Mouse (Mus musculus) ovary, postnatal 36 days (tissue): Measurements from ENCODE around the gene Emc6.

Experiments
- DNase-seq: peaks from one replicate; pipeline ENCODE4 v3.0.0; 2022; ENCODE audit warnings: low spot score, mixed read lengths

The Emc6 gene

GRCm38 (mm10) chr11:73175612-73176011 lies 1.2 kb downstream of the Emc6 start:
- no peak for DNase-seq

GRCm38 (mm10) chr11:73172186-73172585 lies 4.7 kb downstream of the Emc6 start:
- no peak for DNase-seq

- peak; percentile 29 for DNase-seq
These were observed 7.6 kb downstream of the Emc6 start for GRCm38 (mm10) chr11:73169231-73169630.

- DNase-seq: no peak
These were observed 8.3 kb downstream of the Emc6 start for GRCm38 (mm10) chr11:73168576-73168975.

- no peak for DNase-seq
These were observed 8.8 kb downstream of the Emc6 start for GRCm38 (mm10) chr11:73168071-73168470.

- no peak for DNase-seq
These were observed 14.6 kb downstream of the Emc6 start for GRCm38 (mm10) chr11:73162284-73162683.

GRCm38 (mm10) chr11:73161616-73162015 lies 15.2 kb downstream of the Emc6 start:
- no peak for DNase-seq

- DNase-seq: no peak
These were observed 16.0 kb downstream of the Emc6 start for GRCm38 (mm10) chr11:73160811-73161200.

GRCm38 (mm10) chr11:73159957-73160810 lies 16.7 kb downstream of the Emc6 start, which contains the start of gene P2rx5:
TSS of gene P2rx5 (plus strand) at chr11:73160421.
- DNase-seq: peak; percentile 41

GRCm38 (mm10) chr11:73155071-73155470 lies 21.8 kb downstream of the Emc6 start:
- no peak for DNase-seq

- DNase-seq: no peak
These were observed 28.6 kb downstream of the Emc6 start for GRCm38 (mm10) chr11:73148209-73148608.

GRCm38 (mm10) chr11:73146975-73147365 lies 29.9 kb downstream of the Emc6 start:
- DNase-seq: no peak

- DNase-seq: no peak
These were observed 30.5 kb downstream of the Emc6 start for GRCm38 (mm10) chr11:73146026-73146974.

GRCm38 (mm10) chr11:73144261-73144681 lies 32.6 kb downstream of the Emc6 start:
- no peak for DNase-seq

- DNase-seq: peak; percentile 90
These were observed 39.0 kb downstream of the Emc6 start, which contains the start of gene Haspin for GRCm38 (mm10) chr11:73137591-73138501. TSS of gene Haspin (minus strand) at chr11:73138294.

- no peak for DNase-seq
These were observed 39.7 kb downstream of the Emc6 start for GRCm38 (mm10) chr11:73137116-73137515.

GRCm38 (mm10) chr11:73136587-73136986 lies 40.2 kb downstream of the Emc6 start:
- DNase-seq: no peak

GRCm38 (mm10) chr11:73134222-73134621 lies 42.6 kb downstream of the Emc6 start:
- no peak for DNase-seq

- no peak for DNase-seq
These were observed 43.8 kb downstream of the Emc6 start for GRCm38 (mm10) chr11:73132999-73133398.

GRCm38 (mm10) chr11:73131020-73131419 lies 45.8 kb downstream of the Emc6 start:
- DNase-seq: no peak

- DNase-seq: no peak
These were observed 50.3 kb downstream of the Emc6 start for GRCm38 (mm10) chr11:73126495-73126894.
